Mouse (Mus musculus): ENCODE data around the gene Gm44502.

DNA sequence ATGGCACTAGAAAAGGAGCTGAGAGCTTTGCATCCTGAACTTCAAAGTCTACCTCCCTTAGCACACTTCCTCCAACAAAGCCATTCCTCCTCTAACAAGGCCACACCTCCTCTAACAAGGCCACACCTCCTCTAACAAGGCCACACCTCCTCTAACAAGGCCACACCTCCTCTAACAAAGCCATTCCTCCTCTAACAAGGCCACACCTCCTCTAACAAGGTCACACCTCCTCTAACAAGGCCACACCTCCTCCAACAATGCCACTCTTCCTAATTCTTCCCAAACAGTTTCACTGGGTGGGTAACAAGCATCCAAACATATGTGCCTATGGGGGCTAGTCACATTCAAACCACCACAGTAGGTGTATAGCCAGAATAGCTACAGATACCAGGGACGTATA is 27.0 kb downstream of the Gm44502 start:
- TF ChIP-seq CTCF (conservative IDR thresholded peaks at IDR 0.05; ENCODE audit: insufficient read depth, insufficient read length, low read depth, low read length), result no peak
- TF ChIP-seq POLR2A (IDR thresholded peaks at IDR 0.05; ENCODE audit: low read depth, low read length), result no peak

Data from kidney, adult 2 months (tissue).